Mouse (Mus musculus) kidney, adult 2 months (tissue): ENCODE measurements at regions not wholly inside any gene's neighbourhood (a gene's known extent, or its start where the extent isn't known, plus 50 kb on each side); places are given as distances from the start of the nearest gene placed in this dataset.

Source experiments
- CTCF ChIP-seq: fragments of 200-500 bp; conservative IDR thresholded peaks from 2 replicates; pipeline ENCODE4 v1.5.1; 2011; ENCODE audit warnings: low read depth, mild to moderate bottlenecking, control low read depth, low read length, moderate library complexity, mixed read lengths; ENCODE audit not compliant: insufficient read depth, insufficient read length
- POLR2A ChIP-seq: fragments of 200-500 bp; IDR thresholded peaks from one replicate; pipeline ENCODE4 v1.6.1; 2011; ENCODE audit warnings: low read depth, low read length, control low read depth

GRCm38 (mm10) chr4:30933030-30933987 lies 1030.6 kb upstream of the Map3k7 start:
- TF ChIP-seq CTCF (no peak), POLR2A (no peak)
